Mouse (Mus musculus) bone marrow, adult 2 months (tissue): ENCODE data around the gene Pkp4.

Experiments
- CTCF ChIP-seq: fragments of 200-500 bp; IDR thresholded peaks from 2 replicates; pipeline ENCODE4 v1.5.1; 2011; ENCODE audit warnings: low read length, control low read depth; ENCODE audit not compliant: control insufficient read depth, insufficient read depth
- POLR2A ChIP-seq: fragments of 200-500 bp; IDR thresholded peaks from 2 replicates; pipeline ENCODE4 v1.6.1; 2011; ENCODE audit warnings: low read depth, mild to moderate bottlenecking, control low read depth, low read length, borderline replicate concordance; ENCODE audit not compliant: control insufficient read depth

DNA sequence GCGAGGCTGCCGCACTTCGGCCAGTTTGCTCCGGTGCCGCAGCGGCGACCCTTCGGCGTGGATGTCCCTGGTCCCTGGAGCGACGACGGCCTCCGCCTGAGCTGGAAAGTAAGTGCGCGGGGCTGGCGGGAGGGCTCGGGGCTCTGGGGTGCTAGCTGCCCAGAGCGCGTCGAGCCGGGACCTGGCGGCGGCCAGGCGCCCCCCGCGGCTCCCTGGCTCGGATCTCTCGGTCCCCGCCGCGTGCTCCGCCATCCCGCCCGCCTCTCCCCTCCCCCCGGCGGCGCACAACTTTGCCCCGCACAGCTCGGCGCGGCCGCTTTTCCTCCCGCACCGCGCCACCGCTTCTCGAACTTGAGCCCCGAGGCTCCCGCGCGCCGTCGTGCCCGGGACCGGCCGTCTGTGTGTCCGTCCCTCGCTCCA, 381 bp downstream of the Pkp4 start:
- TF ChIP-seq CTCF, result no peak
- no peak for TF ChIP-seq POLR2A
